Mouse (Mus musculus) liver, postnatal 0 days (tissue): Measurements from ENCODE around the gene Adgrb3. TPM values are rescaled to one million over a fixed set of nuclear protein-coding genes. Genes with fewer than 3 reads are reported as not detected.
A peak's percentile ranks its signal among the peaks of the same experiment; 100 is the strongest.

Experiments
- ATAC-seq: fragments of 200-750 bp; cut with Nextera tagmentation; 2 replicates; pipeline ENCODE4 v1.8.0; 2017; ENCODE audit warnings: mild to moderate bottlenecking, moderate library complexity
- DNase-seq: peaks from one replicate; pipeline ENCODE4 v3.0.0-alpha.2; 2016
- H3K27ac ChIP-seq: fragments of 300-500 bp; sonication (generic); 2 replicates; pipeline ENCODE4 v1.5.1; 2014; ENCODE audit warnings: antibody characterized with exemption, moderate library complexity, mild to moderate bottlenecking, low read depth
- H3K27me3 ChIP-seq: fragments of 300-500 bp; sonication (generic); 2 replicates; pipeline ENCODE4 v1.6.1; 2014; ENCODE audit warnings: low read length, control low read depth, mixed read lengths; ENCODE audit not compliant: insufficient read depth
- H3K36me3 ChIP-seq: fragments of 300-500 bp; sonication (generic); replicated peaks from 2 replicates; pipeline ENCODE4 v1.6.1; 2014; ENCODE audit warnings: mild to moderate bottlenecking, control low read depth, low read length, moderate library complexity, mixed read lengths; ENCODE audit not compliant: insufficient read depth
- H3K4me1 ChIP-seq: fragments of 300-500 bp; sonication (generic); 2 replicates; pipeline ENCODE4 v1.6.1; 2014; ENCODE audit warnings: antibody characterized with exemption, mild to moderate bottlenecking, control low read depth; ENCODE audit not compliant: insufficient read depth
- H3K4me2 ChIP-seq: fragments of 300-500 bp; sonication (generic); 2 replicates; pipeline ENCODE4 v1.6.1; 2014; ENCODE audit warnings: low read depth, mild to moderate bottlenecking, low read length, moderate library complexity, mixed read lengths
- H3K4me3 ChIP-seq: fragments of 300-500 bp; sonication (generic); 2 replicates; pipeline ENCODE4 v1.5.1; 2014; ENCODE audit warnings: low read depth, low read length
- H3K9ac ChIP-seq: fragments of 300-500 bp; sonication (generic); replicated peaks from 2 replicates; pipeline ENCODE4 v1.6.1; 2014; ENCODE audit warnings: mild to moderate bottlenecking, moderate library complexity
- H3K9me3 ChIP-seq: fragments of 300-500 bp; sonication (generic); 2 replicates; pipeline ENCODE4 v1.6.1; 2016; ENCODE audit warnings: mild to moderate bottlenecking, control low read depth, low read length, mixed read lengths
- CTCF ChIP-seq: sonication (generic); IDR thresholded peaks from 2 replicates; pipeline ENCODE4 v1.5.1; 2016; ENCODE audit warnings: antibody characterized with exemption, low read depth
- EP300 ChIP-seq: IDR thresholded peaks from 2 replicates; pipeline ENCODE4 v1.6.1; 2016; ENCODE audit warnings: antibody characterized with exemption, low read depth, mild to moderate bottlenecking
- WGBS: fragments of 180-500 bp; shearing (Covaris S2); extraction: QIAGEN DNeasy Blood & Tissue Kit; methylation state at CpG from one replicate; pipeline ENCODE4 v1.1.7; 2014; ENCODE audit not compliant: insufficient replicate concordance; 5-methylcytosine and 5-hydroxymethylcytosine counted together
- polyA plus RNA-seq: library from polyadenylated mRNA; unstranded; fragments of >200 nt; fragmentation: Nextera tagmentation; extraction: Ambion mirVana; gene quantifications from 2 replicates; pipeline ENCODE4 v1.2.1, GENCODE M21; 2015

Adgrb3 gene
- 0.06 TPM in 1 of 2 replicates, not detected in the other for polyA plus RNA-seq

GRCm38 (mm10) chr1:25828971-25829920 lies at the start of gene Adgrb3:
TSS of gene Adgrb3 (minus strand) at chr1:25829707.
- Histone ChIP-seq H3K4me3 (peak within 1 kb of the TSS; percentile 13; the same call in 1 of the 2 replicates), H3K27me3 (peaks cover 18% of the 10 kb centered on the region), H3K4me1 (no peaks in the 10 kb centered on the region), H3K4me2 (peak within 1 kb of the TSS; percentile 49), H3K9me3 (no peaks in the 10 kb centered on the region), H3K9ac (no peak within 1 kb of the TSS), H3K36me3 (no peaks in the 10 kb centered on the region), H3K27ac (no peak within 1 kb of the TSS)
- DNase-seq (no peak), ATAC-seq (no peak)
- 8% methylated on average over 31 of the region's 32 CpGs for WGBS
- TF ChIP-seq EP300 (no peak), CTCF (no peak)

GRCm38 (mm10) chr1:25877526-25877925 lies 48.0 kb upstream of the Adgrb3 start:
- no peak for TF ChIP-seq CTCF
- no peak for TF ChIP-seq EP300
- no peak for ATAC-seq

GRCm38 (mm10) chr1:25857473-25857872 lies 28.0 kb upstream of the Adgrb3 start:
- Histone ChIP-seq H3K9me3 (no peaks in the 10 kb centered on the region), H3K4me3 (no peak overlapping the region), H3K4me1 (no peaks in the 10 kb centered on the region), H3K27ac (no peak overlapping the region), H3K27me3 (no peaks in the 10 kb centered on the region), H3K4me2 (no peak overlapping the region), H3K36me3 (no peaks in the 10 kb centered on the region), H3K9ac (no peak overlapping the region)
- DNase-seq (no peak), ATAC-seq (no peak)
- TF ChIP-seq CTCF: no peak
- TF ChIP-seq EP300: no peak
- 78% methylated on average over 2 of the region's 2 CpGs for WGBS

More at GRCm38 (mm10) chr1:25877526-25877925, 48.0 kb upstream of the Adgrb3 start:
- Histone ChIP-seq H3K9me3 (no peaks in the 10 kb centered on the region), H3K4me2 (no peak overlapping the region), H3K9ac (no peak overlapping the region), H3K27me3 (no peaks in the 10 kb centered on the region), H3K4me1 (no peaks in the 10 kb centered on the region), H3K27ac (no peak overlapping the region), H3K4me3 (no peak overlapping the region), H3K36me3 (no peaks in the 10 kb centered on the region)
- DNase-seq: no peak
- 75% methylated on average over 5 of the region's 5 CpGs for WGBS

GRCm38 (mm10) chr1:25854451-25854978 lies 25.0 kb upstream of the Adgrb3 start:
- no peaks in the 10 kb centered on the region for H3K4me1 ChIP-seq
- H3K36me3 ChIP-seq: no peaks in the 10 kb centered on the region
- H3K27me3 ChIP-seq: no peaks in the 10 kb centered on the region
- ATAC-seq (no peak), DNase-seq (no peak)
- WGBS: 37% methylated on average over 2 of the region's 2 CpGs
- TF ChIP-seq EP300 (no peak), CTCF (no peak)
- H3K9me3 ChIP-seq: no peaks in the 10 kb centered on the region
- H3K9ac ChIP-seq: no peak overlapping the region
- H3K4me3 ChIP-seq: no peak overlapping the region
- no peak overlapping the region for H3K4me2 ChIP-seq
- H3K27ac ChIP-seq: no peak overlapping the region

- Histone ChIP-seq H3K4me3 (no peak overlapping the region), H3K36me3 (no peaks in the 10 kb centered on the region), H3K4me2 (no peak overlapping the region), H3K9me3 (no peaks in the 10 kb centered on the region), H3K4me1 (no peaks in the 10 kb centered on the region), H3K27me3 (peaks cover 18% of the 10 kb centered on the region), H3K9ac (no peak overlapping the region), H3K27ac (no peak overlapping the region)
- no peak for DNase-seq
- WGBS: 66% methylated on average over 6 of the region's 6 CpGs
- TF ChIP-seq CTCF (no peak), EP300 (no peak)
- ATAC-seq: no peak
Observed at GRCm38 (mm10) chr1:25832260-25832659, 2.8 kb upstream of the Adgrb3 start.

GRCm38 (mm10) chr1:25831521-25831900 lies 2.0 kb upstream of the Adgrb3 start:
- TF ChIP-seq EP300: no peak
- TF ChIP-seq CTCF: no peak
- H3K27ac ChIP-seq: no peak overlapping the region
- H3K27me3 ChIP-seq: peaks cover 18% of the 10 kb centered on the region
- no peaks in the 10 kb centered on the region for H3K9me3 ChIP-seq
- no peak overlapping the region for H3K4me2 ChIP-seq
- DNase-seq: no peak
- H3K36me3 ChIP-seq: no peaks in the 10 kb centered on the region
- no peak overlapping the region for H3K9ac ChIP-seq
- no peak for ATAC-seq
- no peak overlapping the region for H3K4me3 ChIP-seq
- H3K4me1 ChIP-seq: no peaks in the 10 kb centered on the region
- 48% methylated on average over 2 of the region's 2 CpGs for WGBS
